Mouse (Mus musculus) spleen, adult 2 months (tissue): ENCODE results near the gene Crybb2.

Source experiments
- CTCF ChIP-seq: fragments of 200-500 bp; IDR thresholded peaks from 2 replicates; pipeline ENCODE4 v1.5.1; 2011; ENCODE audit warnings: mild to moderate bottlenecking, inconsistent platforms; ENCODE audit not compliant: insufficient read depth, insufficient read length, insufficient replicate concordance; ENCODE audit errors: extremely low read depth
- POLR2A ChIP-seq: fragments of 200-500 bp; IDR thresholded peaks from 2 replicates; pipeline ENCODE4 v1.6.1; 2011; ENCODE audit warnings: low read depth, low read length, inconsistent platforms

DNA sequence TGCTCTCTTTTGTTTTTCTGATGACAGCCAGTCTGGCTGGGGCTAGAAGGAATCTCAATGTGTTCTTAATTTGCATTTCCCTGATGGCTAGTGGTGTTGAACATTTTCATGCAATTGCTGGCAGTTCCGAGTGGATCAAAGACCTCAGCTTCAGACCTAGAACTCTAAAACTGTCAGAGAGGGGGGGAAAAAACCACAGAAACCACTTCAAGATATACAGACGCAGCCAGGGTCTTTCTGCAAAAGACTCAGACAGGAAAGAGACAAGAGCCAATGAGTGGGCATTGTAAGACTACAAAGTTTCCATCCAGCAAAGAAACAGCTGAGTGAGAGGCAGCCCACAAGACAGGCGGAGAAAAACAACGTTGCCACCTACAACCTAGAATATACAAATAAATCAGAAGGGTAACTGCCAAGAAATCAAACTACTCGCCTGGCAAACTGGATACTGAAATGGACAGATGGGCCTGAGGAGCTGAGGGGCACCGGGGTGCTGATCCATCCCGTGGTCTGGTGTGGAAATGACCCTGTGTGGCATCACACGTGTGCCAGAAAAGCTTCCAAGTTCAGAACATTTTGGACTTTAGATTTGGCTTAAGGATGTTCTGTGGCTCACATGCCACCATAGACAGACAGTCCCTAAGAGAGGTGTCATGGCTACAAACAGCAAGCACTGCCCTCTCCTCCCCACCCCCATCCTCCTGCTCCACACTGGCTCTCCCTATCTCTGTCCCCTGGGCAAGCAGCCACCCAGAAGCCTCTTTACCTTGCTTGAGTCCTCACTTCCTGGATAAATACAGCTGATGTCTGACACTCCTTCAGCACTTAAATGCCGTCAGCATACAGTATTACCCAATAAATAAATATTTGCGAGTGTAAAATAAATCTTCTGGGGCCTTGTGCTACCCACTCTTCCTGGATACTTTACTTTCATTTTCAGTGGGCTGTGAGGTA is 34.5 kb downstream of the Crybb2 start:
- TF ChIP-seq CTCF (no peak), POLR2A (no peak)
